Mouse (Mus musculus) megakaryocyte, embryonic 14.5 days (primary cell): ENCODE data around the gene Hibch.

Experiments used
- FLI1 ChIP-seq: IDR thresholded peaks from 2 replicates; pipeline ENCODE4 v1.6.1; 2012; ENCODE audit warnings: low read length, inconsistent platforms, mixed read lengths
- GATA1 ChIP-seq: IDR thresholded peaks from 3 replicates; pipeline ENCODE4 v1.6.1; 2012; ENCODE audit warnings: mixed read lengths, low read length, inconsistent platforms, borderline replicate concordance

GRCm38 (mm10) chr1:52866007-52866406 is 21.3 kb downstream of the Hibch start:
- no peak for TF ChIP-seq GATA1
- TF ChIP-seq FLI1 = no peak
